Mouse (Mus musculus) CH12.LX (cell line): ENCODE results near the gene Pdpk1.

Experiments
- BHLHE40 ChIP-seq: IDR thresholded peaks from 2 replicates; pipeline ENCODE4 v1.6.1; 2011; ENCODE audit warnings: mild to moderate bottlenecking, low read depth, low read length, improper control_type of control experiment
- CTCF ChIP-seq, 2 experiments: IDR thresholded peaks in 1 of 2; conservative IDR thresholded peaks in 1 of 2; 2 replicates each; pipeline ENCODE4 v1.5.1; 2011 to 2012; ENCODE audit warnings: low read depth in 2 of 2, low read length in 2 of 2, improper control_type of control experiment in 1 of 2, inconsistent platforms in 1 of 2, mild to moderate bottlenecking in 1 of 2, moderate library complexity in 1 of 2
- EP300 ChIP-seq: IDR thresholded peaks from 2 replicates; pipeline ENCODE4 v1.6.1; 2011; ENCODE audit warnings: low read length, improper control_type of control experiment
- KAT2A ChIP-seq: IDR thresholded peaks from 2 replicates; pipeline ENCODE4 v1.6.1; 2012; ENCODE audit warnings: low read length, improper control_type of control experiment, inconsistent platforms; ENCODE audit not compliant: insufficient replicate concordance
- POLR2A ChIP-seq: IDR thresholded peaks from 2 replicates; pipeline ENCODE4 v1.6.1; 2011; ENCODE audit warnings: low read depth, mild to moderate bottlenecking, improper control_type of control experiment, low read length
- POLR2AphosphoS2 ChIP-seq: IDR thresholded peaks from 2 replicates; pipeline ENCODE4 v1.6.1; 2011; ENCODE audit warnings: low read depth, low read length, improper control_type of control experiment
- RAD21 ChIP-seq: IDR thresholded peaks from 2 replicates; pipeline ENCODE4 v1.6.1; 2011; ENCODE audit warnings: low read depth, mild to moderate bottlenecking, low read length, improper control_type of control experiment, moderate library complexity
- SIN3A ChIP-seq: IDR thresholded peaks from 2 replicates; pipeline ENCODE4 v1.6.1; 2012; ENCODE audit warnings: low read length, improper control_type of control experiment, inconsistent platforms
- SMC3 ChIP-seq: IDR thresholded peaks from 2 replicates; pipeline ENCODE4 v1.6.1; 2011; ENCODE audit warnings: low read depth, low read length, improper control_type of control experiment
- TCF12 ChIP-seq: IDR thresholded peaks from 2 replicates; pipeline ENCODE4 v1.6.1; 2014; ENCODE audit warnings: low read depth, mild to moderate bottlenecking, inconsistent platforms, low read length, improper control_type of control experiment
- USF2 ChIP-seq: conservative IDR thresholded peaks from 2 replicates; pipeline ENCODE4 v1.6.1; 2011; ENCODE audit warnings: low read depth, low read length, improper control_type of control experiment
- ZKSCAN1 ChIP-seq: IDR thresholded peaks from 2 replicates; pipeline ENCODE4 v1.6.1; 2012; ENCODE audit warnings: low read depth, inconsistent platforms, low read length, improper control_type of control experiment, borderline replicate concordance

GRCm38 (mm10) chr17:24035087-24035486, 115.6 kb downstream of the Pdpk1 start:
- no peak for TF ChIP-seq CTCF (conservative IDR thresholded peaks at IDR 0.05 in 1 of 2, IDR thresholded peaks at IDR 0.05 in 1 of 2; ENCODE audit: low read depth in 2 of 2, low read length in 2 of 2)
- no peak for TF ChIP-seq TCF12
- TF ChIP-seq POLR2A: no peak
- TF ChIP-seq KAT2A: no peak
- TF ChIP-seq SMC3: no peak
- TF ChIP-seq EP300: no peak
- TF ChIP-seq USF2: no peak
- no peak for TF ChIP-seq BHLHE40
- no peak for TF ChIP-seq SIN3A
- no peak for TF ChIP-seq ZKSCAN1
- TF ChIP-seq POLR2AphosphoS2: no peak
- no peak for TF ChIP-seq RAD21
